Mouse (Mus musculus): Measurements from ENCODE around the gene Kxd1. TPM values are rescaled to one million over a fixed set of nuclear protein-coding genes. Genes with fewer than 3 reads are reported as not detected.
A peak's percentile ranks its signal among the peaks of the same experiment; 100 is the strongest.

Kxd1 gene
- polyA plus RNA-seq, 1 experiment from 2014 or later, result 47.4 TPM

GRCm38 (mm10) chr8:70492664-70493640 lies 34.8 kb downstream of the Kxd1 start, which contains the start of gene Crlf1:
Crlf1 (plus strand) TSS chr8:70493158.
- H3K36me3 ChIP-seq (replicated peaks; ENCODE audit: control insufficient read depth, insufficient read depth, low read depth, low read length), result no peaks in the 10 kb centered on the region
- peak within 1 kb of the TSS; percentile 69 for H3K9ac ChIP-seq (replicated peaks; ENCODE audit: low read length)
- DNase-seq (ENCODE audit: low spot score) (peak; percentile 57), ATAC-seq (replicated peaks; ENCODE audit: insufficient number of reproducible peaks, low FRiP score, low TSS enrichment, low read depth) (no peak)
- peaks cover 17% of the 10 kb centered on the region for H3K4me1 ChIP-seq (ENCODE audit: control insufficient read depth, insufficient read depth, low read length)
- H3K27me3 ChIP-seq (ENCODE audit: control insufficient read depth, insufficient read depth, low read length), result peaks cover 53% of the 10 kb centered on the region
- peak within 1 kb of the TSS; percentile 77 for H3K4me2 ChIP-seq (ENCODE audit: low read depth, low read length)
- H3K4me3 ChIP-seq (ENCODE audit: low read depth, low read length), result peak within 1 kb of the TSS; percentile 57
- under 1% methylated on average over 58 of the region's 93 CpGs for WGBS
- no peaks in the 10 kb centered on the region for H3K9me3 ChIP-seq (replicated peaks; ENCODE audit: control insufficient read depth, low read length)
- peak within 1 kb of the TSS; percentile 10; the same call in 1 of the 2 replicates for H3K27ac ChIP-seq (replicated peaks; ENCODE audit: low read depth, low read length)

- ATAC-seq (replicated peaks; ENCODE audit: insufficient number of reproducible peaks, low FRiP score, low TSS enrichment, low read depth) (no peak), DNase-seq (ENCODE audit: low spot score) (peak; percentile 55)
- Histone ChIP-seq H3K4me3 (ENCODE audit: low read depth, low read length) (no peak overlapping the region), H3K9me3 (replicated peaks; ENCODE audit: control insufficient read depth, low read length) (no peaks in the 10 kb centered on the region), H3K27me3 (ENCODE audit: control insufficient read depth, insufficient read depth, low read length) (peaks cover 52% of the 10 kb centered on the region), H3K4me2 (ENCODE audit: low read depth, low read length) (peak overlapping the region; percentile 13; the same call in 1 of the 2 replicates), H3K9ac (replicated peaks; ENCODE audit: low read length) (no peak overlapping the region), H3K36me3 (replicated peaks; ENCODE audit: control insufficient read depth, insufficient read depth, low read depth, low read length) (no peaks in the 10 kb centered on the region), H3K27ac (replicated peaks; ENCODE audit: low read depth, low read length) (no peak overlapping the region), H3K4me1 (ENCODE audit: control insufficient read depth, insufficient read depth, low read length) (peaks cover 17% of the 10 kb centered on the region)
- 1% methylated on average over 20 of the region's 20 CpGs for WGBS
These were observed 36.8 kb downstream of the Kxd1 start for GRCm38 (mm10) chr8:70490880-70491495.

GRCm38 (mm10) chr8:70490061-70490879 lies 37.5 kb downstream of the Kxd1 start:
- DNase-seq (ENCODE audit: low spot score), result no peak
- Histone ChIP-seq H3K9me3 (replicated peaks; ENCODE audit: control insufficient read depth, low read length) (no peaks in the 10 kb centered on the region), H3K9ac (replicated peaks; ENCODE audit: low read length) (no peak overlapping the region), H3K4me2 (ENCODE audit: low read depth, low read length) (peak overlapping the region; percentile 7; the same call in 1 of the 2 replicates), H3K27ac (replicated peaks; ENCODE audit: low read depth, low read length) (no peak overlapping the region), H3K36me3 (replicated peaks; ENCODE audit: control insufficient read depth, insufficient read depth, low read depth, low read length) (no peaks in the 10 kb centered on the region), H3K4me1 (ENCODE audit: control insufficient read depth, insufficient read depth, low read length) (peaks cover 15% of the 10 kb centered on the region), H3K4me3 (ENCODE audit: low read depth, low read length) (no peak overlapping the region), H3K27me3 (ENCODE audit: control insufficient read depth, insufficient read depth, low read length) (peaks cover 48% of the 10 kb centered on the region)
- WGBS, result 8% methylated on average over 10 of the region's 10 CpGs
- ATAC-seq (replicated peaks; ENCODE audit: insufficient number of reproducible peaks, low FRiP score, low TSS enrichment, low read depth), result no peak

GRCm38 (mm10) chr8:70489576-70489975 lies 38.2 kb downstream of the Kxd1 start:
- Histone ChIP-seq H3K27ac (replicated peaks; ENCODE audit: low read depth, low read length) (peak overlapping the region; percentile 29; the same call in 1 of the 2 replicates), H3K9me3 (replicated peaks; ENCODE audit: control insufficient read depth, low read length) (no peaks in the 10 kb centered on the region), H3K4me3 (ENCODE audit: low read depth, low read length) (peak overlapping the region; percentile 20), H3K4me1 (ENCODE audit: control insufficient read depth, insufficient read depth, low read length) (peaks cover 15% of the 10 kb centered on the region), H3K36me3 (replicated peaks; ENCODE audit: control insufficient read depth, insufficient read depth, low read depth, low read length) (no peaks in the 10 kb centered on the region), H3K4me2 (ENCODE audit: low read depth, low read length) (peak overlapping the region; percentile 60), H3K9ac (replicated peaks; ENCODE audit: low read length) (0 out of 2 replicates have a peak overlapping the region, but pooled peaks have one; percentile 18), H3K27me3 (ENCODE audit: control insufficient read depth, insufficient read depth, low read length) (peaks cover 45% of the 10 kb centered on the region)
- peak; percentile 59 for DNase-seq (ENCODE audit: low spot score)
- WGBS, result 0% methylated on average over 29 of the region's 41 CpGs
- ATAC-seq (replicated peaks; ENCODE audit: insufficient number of reproducible peaks, low FRiP score, low TSS enrichment, low read depth), result no peak

- no peaks in the 10 kb centered on the region for H3K36me3 ChIP-seq (replicated peaks; ENCODE audit: control insufficient read depth, insufficient read depth, low read depth, low read length)
- no peak for DNase-seq (ENCODE audit: low spot score)
- no peaks in the 10 kb centered on the region for H3K9me3 ChIP-seq (replicated peaks; ENCODE audit: control insufficient read depth, low read length)
- no peak for ATAC-seq (replicated peaks; ENCODE audit: insufficient number of reproducible peaks, low FRiP score, low TSS enrichment, low read depth)
- peaks cover 15% of the 10 kb centered on the region for H3K4me1 ChIP-seq (ENCODE audit: control insufficient read depth, insufficient read depth, low read length)
- peak overlapping the region; percentile 20 for H3K4me3 ChIP-seq (ENCODE audit: low read depth, low read length)
- H3K27ac ChIP-seq (replicated peaks; ENCODE audit: low read depth, low read length), result peak overlapping the region; percentile 16; the same call in 1 of the 2 replicates
- H3K9ac ChIP-seq (replicated peaks; ENCODE audit: low read length), result no peak overlapping the region
- WGBS, result under 1% methylated on average over 14 of the region's 14 CpGs
- H3K27me3 ChIP-seq (ENCODE audit: control insufficient read depth, insufficient read depth, low read length), result peaks cover 40% of the 10 kb centered on the region
- H3K4me2 ChIP-seq (ENCODE audit: low read depth, low read length), result peak overlapping the region; percentile 60
These were observed 38.8 kb downstream of the Kxd1 start for GRCm38 (mm10) chr8:70488931-70489470.

- peak; percentile 30; the same call in 1 of the 2 replicates for ATAC-seq (replicated peaks; ENCODE audit: insufficient number of reproducible peaks, low FRiP score, low TSS enrichment, low read depth)
- WGBS, result 2% methylated on average over 54 of the region's 55 CpGs
- H3K27ac ChIP-seq (replicated peaks; ENCODE audit: low read depth, low read length), result no peak overlapping the region; the same call in 1 of the 2 replicates
These were observed 39.6 kb downstream of the Kxd1 start for GRCm38 (mm10) chr8:70487993-70488796.

More at GRCm38 (mm10) chr8:70487993-70488796, 39.6 kb downstream of the Kxd1 start:
- Histone ChIP-seq H3K9ac (replicated peaks; ENCODE audit: low read length) (peak overlapping the region; percentile 32; the same call in 1 of the 2 replicates), H3K27me3 (ENCODE audit: control insufficient read depth, insufficient read depth, low read length) (peaks cover 32% of the 10 kb centered on the region), H3K9me3 (replicated peaks; ENCODE audit: control insufficient read depth, low read length) (no peaks in the 10 kb centered on the region), H3K36me3 (replicated peaks; ENCODE audit: control insufficient read depth, insufficient read depth, low read depth, low read length) (no peaks in the 10 kb centered on the region), H3K4me3 (ENCODE audit: low read depth, low read length) (peak overlapping the region; percentile 8), H3K4me1 (ENCODE audit: control insufficient read depth, insufficient read depth, low read length) (peaks cover 13% of the 10 kb centered on the region), H3K4me2 (ENCODE audit: low read depth, low read length) (peak overlapping the region; percentile 55)
- DNase-seq (ENCODE audit: low spot score), result peak; percentile 83
